Mouse (Mus musculus): ENCODE results near the gene Tbccd1. TPM values are rescaled to one million over a fixed set of nuclear protein-coding genes. Genes with fewer than 3 reads are reported as not detected.
A peak's percentile ranks its signal among the peaks of the same experiment; 100 is the strongest.

Gene Tbccd1
- total and polyA plus RNA-seq, 2 experiments, result 16.9 to 22.7 TPM

- Histone ChIP-seq H3K27me3 (ENCODE audit: control insufficient read depth, insufficient read depth, low read length) (no peaks in the 10 kb centered on the region), H3K4me1 (ENCODE audit: control insufficient read depth, insufficient read depth, low read length) (peaks cover 50% of the 10 kb centered on the region), H3K9ac (ENCODE audit: low read depth, low read length) (peak overlapping the region; percentile 71), H3K79me2 (ENCODE audit: control insufficient read depth, insufficient read depth, low read length) (no peaks in the 10 kb centered on the region), H3K36me3 (ENCODE audit: control insufficient read depth, insufficient read depth, low read length) (no peaks in the 10 kb centered on the region), H3K27ac (replicated peaks; ENCODE audit: insufficient read depth, low read depth, low read length) (peak overlapping the region; percentile 99), H3K4me3 (ENCODE audit: insufficient read depth, low read depth, low read length) (peak overlapping the region; percentile 2)
- TF ChIP-seq POLR2A (IDR thresholded peaks at IDR 0.05; ENCODE audit: extremely low read depth, insufficient read depth, low read length), result no peak
- no peak for TF ChIP-seq CTCF (IDR thresholded peaks at IDR 0.05; ENCODE audit: low read depth, low read length)
- WGBS, result 19% methylated on average over 3 of the region's 3 CpGs
- DNase-seq (ENCODE audit: extremely low read depth, low read depth, low spot score), result peak; percentile 88
Measured at GRCm38 (mm10) chr16:22886726-22887125, 29.3 kb upstream of the Tbccd1 start.

GRCm38 (mm10) chr16:22885356-22885755 lies 27.9 kb upstream of the Tbccd1 start:
- peak overlapping the region; percentile 44 for H3K9ac ChIP-seq (ENCODE audit: low read depth, low read length)
- peaks cover 51% of the 10 kb centered on the region for H3K4me1 ChIP-seq (ENCODE audit: control insufficient read depth, insufficient read depth, low read length)
- H3K79me2 ChIP-seq (ENCODE audit: control insufficient read depth, insufficient read depth, low read length), result no peaks in the 10 kb centered on the region
- peak overlapping the region; percentile 85 for H3K27ac ChIP-seq (replicated peaks; ENCODE audit: insufficient read depth, low read depth, low read length)
- TF ChIP-seq CTCF (IDR thresholded peaks at IDR 0.05; ENCODE audit: low read depth, low read length) (no peak), POLR2A (IDR thresholded peaks at IDR 0.05; ENCODE audit: extremely low read depth, insufficient read depth, low read length) (0 out of 2 replicates have a peak, but pooled peaks have one; percentile 17)
- no peaks in the 10 kb centered on the region for H3K27me3 ChIP-seq (ENCODE audit: control insufficient read depth, insufficient read depth, low read length)
- peak; percentile 91 for DNase-seq (ENCODE audit: extremely low read depth, low read depth, low spot score)
- no peak overlapping the region for H3K4me3 ChIP-seq (ENCODE audit: insufficient read depth, low read depth, low read length)
- 8% methylated on average over 4 of the region's 4 CpGs for WGBS
- H3K36me3 ChIP-seq (ENCODE audit: control insufficient read depth, insufficient read depth, low read length), result no peaks in the 10 kb centered on the region

GRCm38 (mm10) chr16:22883441-22883840 lies 26.0 kb upstream of the Tbccd1 start:
- H3K9ac ChIP-seq (ENCODE audit: low read depth, low read length), result no peak overlapping the region
- H3K4me3 ChIP-seq (ENCODE audit: insufficient read depth, low read depth, low read length), result no peak overlapping the region
- TF ChIP-seq CTCF (IDR thresholded peaks at IDR 0.05; ENCODE audit: low read depth, low read length) (no peak), POLR2A (IDR thresholded peaks at IDR 0.05; ENCODE audit: extremely low read depth, insufficient read depth, low read length) (no peak)
- H3K27ac ChIP-seq (replicated peaks; ENCODE audit: insufficient read depth, low read depth, low read length), result no peak overlapping the region; the same call in 1 of the 2 replicates
- no peaks in the 10 kb centered on the region for H3K79me2 ChIP-seq (ENCODE audit: control insufficient read depth, insufficient read depth, low read length)
- 58% methylated on average over 5 of the region's 5 CpGs for WGBS
- no peaks in the 10 kb centered on the region for H3K36me3 ChIP-seq (ENCODE audit: control insufficient read depth, insufficient read depth, low read length)
- H3K4me1 ChIP-seq (ENCODE audit: control insufficient read depth, insufficient read depth, low read length), result peaks cover 52% of the 10 kb centered on the region
- no peaks in the 10 kb centered on the region for H3K27me3 ChIP-seq (ENCODE audit: control insufficient read depth, insufficient read depth, low read length)
- DNase-seq (ENCODE audit: extremely low read depth, low read depth, low spot score), result no peak

GRCm38 (mm10) chr16:22881487-22881886 lies 24.0 kb upstream of the Tbccd1 start:
- Histone ChIP-seq H3K79me2 (ENCODE audit: control insufficient read depth, insufficient read depth, low read length) (no peaks in the 10 kb centered on the region), H3K27me3 (ENCODE audit: control insufficient read depth, insufficient read depth, low read length) (no peaks in the 10 kb centered on the region), H3K36me3 (ENCODE audit: control insufficient read depth, insufficient read depth, low read length) (no peaks in the 10 kb centered on the region), H3K4me3 (ENCODE audit: insufficient read depth, low read depth, low read length) (peak overlapping the region; percentile 40), H3K27ac (replicated peaks; ENCODE audit: insufficient read depth, low read depth, low read length) (peak overlapping the region; percentile 100), H3K9ac (ENCODE audit: low read depth, low read length) (peak overlapping the region; percentile 78), H3K4me1 (ENCODE audit: control insufficient read depth, insufficient read depth, low read length) (peaks cover 52% of the 10 kb centered on the region)
- WGBS, result 5% methylated on average over 4 of the region's 4 CpGs
- no peak for TF ChIP-seq CTCF (IDR thresholded peaks at IDR 0.05; ENCODE audit: low read depth, low read length)
- TF ChIP-seq POLR2A (IDR thresholded peaks at IDR 0.05; ENCODE audit: extremely low read depth, insufficient read depth, low read length), result no peak
- peak; percentile 100 for DNase-seq (ENCODE audit: extremely low read depth, low read depth, low spot score)

- DNase-seq (ENCODE audit: extremely low read depth, low read depth, low spot score), result peak; percentile 88
- H3K27ac ChIP-seq (replicated peaks; ENCODE audit: insufficient read depth, low read depth, low read length), result peak overlapping the region; percentile 100
Measured at GRCm38 (mm10) chr16:22880900-22881299, 23.4 kb upstream of the Tbccd1 start.

GRCm38 (mm10) chr16:22879945-22880595 lies 22.6 kb upstream of the Tbccd1 start:
- Histone ChIP-seq H3K79me2 (ENCODE audit: control insufficient read depth, insufficient read depth, low read length) (no peaks in the 10 kb centered on the region), H3K9ac (ENCODE audit: low read depth, low read length) (peak overlapping the region; percentile 78), H3K27ac (replicated peaks; ENCODE audit: insufficient read depth, low read depth, low read length) (peak overlapping the region; percentile 100), H3K4me1 (ENCODE audit: control insufficient read depth, insufficient read depth, low read length) (peaks cover 41% of the 10 kb centered on the region), H3K27me3 (ENCODE audit: control insufficient read depth, insufficient read depth, low read length) (no peaks in the 10 kb centered on the region), H3K36me3 (ENCODE audit: control insufficient read depth, insufficient read depth, low read length) (no peaks in the 10 kb centered on the region), H3K4me3 (ENCODE audit: insufficient read depth, low read depth, low read length) (peak overlapping the region; percentile 36)
- TF ChIP-seq CTCF (IDR thresholded peaks at IDR 0.05; ENCODE audit: low read depth, low read length), result no peak
- 0 out of 2 replicates have a peak, but pooled peaks have one; percentile 31 for TF ChIP-seq POLR2A (IDR thresholded peaks at IDR 0.05; ENCODE audit: extremely low read depth, insufficient read depth, low read length)
- DNase-seq (ENCODE audit: extremely low read depth, low read depth, low spot score), result peak; percentile 82
- 14% methylated on average over 7 of the region's 7 CpGs for WGBS

More at GRCm38 (mm10) chr16:22880900-22881299, 23.4 kb upstream of the Tbccd1 start:
- peaks cover 47% of the 10 kb centered on the region for H3K4me1 ChIP-seq (ENCODE audit: control insufficient read depth, insufficient read depth, low read length)
- peak overlapping the region; percentile 78 for H3K9ac ChIP-seq (ENCODE audit: low read depth, low read length)
- H3K4me3 ChIP-seq (ENCODE audit: insufficient read depth, low read depth, low read length), result peak overlapping the region; percentile 40
- no peaks in the 10 kb centered on the region for H3K79me2 ChIP-seq (ENCODE audit: control insufficient read depth, insufficient read depth, low read length)
- TF ChIP-seq POLR2A (IDR thresholded peaks at IDR 0.05; ENCODE audit: extremely low read depth, insufficient read depth, low read length) (no peak), CTCF (IDR thresholded peaks at IDR 0.05; ENCODE audit: low read depth, low read length) (no peak)
- 11% methylated on average over 6 of the region's 6 CpGs for WGBS
- H3K36me3 ChIP-seq (ENCODE audit: control insufficient read depth, insufficient read depth, low read length), result no peaks in the 10 kb centered on the region
- no peaks in the 10 kb centered on the region for H3K27me3 ChIP-seq (ENCODE audit: control insufficient read depth, insufficient read depth, low read length)
